In the genomic region with DNA sequence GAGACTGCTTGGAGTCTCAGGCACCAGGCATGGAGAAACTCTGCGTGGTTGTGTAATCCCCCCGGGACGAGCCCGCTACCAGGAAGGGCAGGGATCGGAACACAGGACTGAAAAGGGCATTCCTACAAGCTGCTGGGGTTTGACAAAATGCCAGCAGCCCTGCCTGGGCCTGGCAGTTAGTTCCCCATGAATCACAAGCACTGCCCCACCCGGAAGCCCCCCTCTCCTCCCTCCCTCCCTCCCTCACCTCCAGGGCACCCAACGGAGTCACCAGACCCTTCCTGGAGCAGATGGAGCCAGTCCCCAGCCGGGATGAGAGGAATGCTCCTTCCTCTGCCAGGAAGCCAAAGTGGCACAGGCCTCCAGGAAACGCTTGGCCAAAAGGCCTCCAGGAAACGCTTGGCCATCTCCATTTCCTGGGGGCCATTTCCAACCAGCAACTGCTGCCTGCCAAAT, we compare ENCODE assay signal across 9 mouse cellular contexts. TPM values are rescaled to one million over a fixed set of nuclear protein-coding genes. Genes with fewer than 3 reads are reported as not detected.
DNase-seq lines count a peak whose midpoint lies in the region; ATAC-seq lines count a peak whose summit lies in the region.
"Had no signal": no experiment of that assay in that cellular context is flagged by ENCODE, and none has a peak within 500 bp of the region (broad histone marks: within the 10 kb centered on the region; RNA-seq: fewer than 3 reads in every experiment).

No protein-coding gene starts in this region.

- H3K4me2 ChIP-seq in hindbrain, embryonic 15.5 days, result 0 out of 2 replicates have a peak overlapping the region, but pooled peaks have one; percentile 5
- H3K4me2 ChIP-seq in hindbrain, embryonic 12.5 days (replicated peaks), result no peak overlapping the region
- H3K4me2 ChIP-seq in hindbrain, embryonic 16.5 days (ENCODE audit: low read length), result no peak overlapping the region
- H3K4me2 ChIP-seq in liver, embryonic 13.5 days, result peak overlapping the region; percentile 2; the same call in 1 of the 2 replicates
- H3K4me2 ChIP-seq: midbrain, embryonic 12.5 days had no signal

- H3K4me1 ChIP-seq in hindbrain, embryonic 15.5 days (replicated peaks), result peaks cover 12% of the 10 kb centered on the region
- no peaks in the 10 kb centered on the region for H3K4me1 ChIP-seq in hindbrain, embryonic 12.5 days
- peaks cover 6% of the 10 kb centered on the region; the same call in 1 of the 2 replicates for H3K4me1 ChIP-seq in hindbrain, embryonic 16.5 days (ENCODE audit: control insufficient read depth, insufficient read depth, low read depth, low read length)
- H3K4me1 ChIP-seq in liver, embryonic 13.5 days (replicated peaks), result peaks cover 53% of the 10 kb centered on the region

- peaks cover 2% of the 10 kb centered on the region; the same call in 1 of the 2 replicates for H3K36me3 ChIP-seq in hindbrain, embryonic 15.5 days
- H3K36me3 ChIP-seq in hindbrain, embryonic 12.5 days, result peaks cover 9% of the 10 kb centered on the region; the same call in 1 of the 2 replicates
- H3K36me3 ChIP-seq in hindbrain, embryonic 16.5 days (ENCODE audit: control insufficient read depth, insufficient read depth, low read length), result no peaks in the 10 kb centered on the region
- peaks cover 22% of the 10 kb centered on the region; the same call in 1 of the 2 replicates for H3K36me3 ChIP-seq in liver, embryonic 13.5 days
- H3K36me3 ChIP-seq: midbrain, embryonic 12.5 days had no signal

- WGBS in hindbrain, embryonic 15.5 days, result 51% methylated on average over 10 of the region's 10 CpGs
- 74% methylated on average over 9 of the region's 10 CpGs for WGBS in hindbrain, embryonic 12.5 days
- WGBS in hindbrain, embryonic 16.5 days, result 51% methylated on average over 10 of the region's 10 CpGs
- 41% methylated on average over 10 of the region's 10 CpGs for WGBS in liver, embryonic 13.5 days (ENCODE audit: insufficient replicate concordance)

- DNase-seq in adrenal gland, postnatal 10 days, result peak; percentile 89
- peak; percentile 79 for DNase-seq in gastrocnemius, adult 18-20 months (ENCODE audit: low spot score)
- DNase-seq in liver, embryonic 13.5 days, result no peak
- peak; percentile 88 for DNase-seq in skeletal muscle tissue, adult 2 months (ENCODE audit: low read depth, low spot score)

- no peak overlapping the region for H3K9ac ChIP-seq in hindbrain, embryonic 15.5 days
- H3K9ac ChIP-seq in hindbrain, embryonic 12.5 days, result no peak overlapping the region
- H3K9ac ChIP-seq in hindbrain, embryonic 16.5 days (ENCODE audit: low read depth, low read length), result no peak overlapping the region
- 0 out of 2 replicates have a peak overlapping the region, but pooled peaks have one; percentile 18 for H3K9ac ChIP-seq in liver, embryonic 13.5 days
- H3K9ac ChIP-seq: midbrain, embryonic 12.5 days had no signal

- no peak overlapping the region for H3K4me3 ChIP-seq in hindbrain, embryonic 15.5 days
- no peak overlapping the region for H3K4me3 ChIP-seq in hindbrain, embryonic 12.5 days
- no peak overlapping the region for H3K4me3 ChIP-seq in hindbrain, embryonic 16.5 days (ENCODE audit: low read length)
- no peak overlapping the region for H3K4me3 ChIP-seq in liver, embryonic 13.5 days (replicated peaks)
- H3K4me3 ChIP-seq: midbrain, embryonic 12.5 days had no signal

- no peaks in the 10 kb centered on the region for H3K9me3 ChIP-seq in hindbrain, embryonic 15.5 days
- no peaks in the 10 kb centered on the region for H3K9me3 ChIP-seq in hindbrain, embryonic 12.5 days (replicated peaks)
- H3K9me3 ChIP-seq in hindbrain, embryonic 16.5 days (ENCODE audit: control insufficient read depth, low read length), result no peaks in the 10 kb centered on the region
- H3K9me3 ChIP-seq in liver, embryonic 13.5 days (replicated peaks), result no peaks in the 10 kb centered on the region
- H3K9me3 ChIP-seq: midbrain, embryonic 12.5 days had no signal

- H3K27me3 ChIP-seq in hindbrain, embryonic 15.5 days, result no peaks in the 10 kb centered on the region
- H3K27me3 ChIP-seq in hindbrain, embryonic 12.5 days, result no peaks in the 10 kb centered on the region
- no peaks in the 10 kb centered on the region for H3K27me3 ChIP-seq in hindbrain, embryonic 16.5 days (replicated peaks; ENCODE audit: control insufficient read depth, insufficient read depth, low read length)
- no peaks in the 10 kb centered on the region for H3K27me3 ChIP-seq in liver, embryonic 13.5 days
- H3K27me3 ChIP-seq: midbrain, embryonic 12.5 days had no signal

- peak overlapping the region; percentile 70 for H3K27ac ChIP-seq in hindbrain, embryonic 15.5 days (replicated peaks)
- H3K27ac ChIP-seq in hindbrain, embryonic 12.5 days, result no peak overlapping the region
- no peak overlapping the region for H3K27ac ChIP-seq in hindbrain, embryonic 16.5 days (ENCODE audit: low read depth, low read length)
- peak overlapping the region; percentile 65 for H3K27ac ChIP-seq in liver, embryonic 13.5 days

- ATAC-seq in hindbrain, embryonic 15.5 days (ENCODE audit: low FRiP score, low read depth), result peak; percentile 40; the same call in 1 of the 2 replicates
- ATAC-seq in hindbrain, embryonic 12.5 days (ENCODE audit: low FRiP score), result no peak
- peak; percentile 65 for ATAC-seq in hindbrain, embryonic 16.5 days
- no peak for ATAC-seq in liver, embryonic 13.5 days (ENCODE audit: low read depth)
- ATAC-seq in activated CD4-positive, CD25-positive, alpha-beta regulatory T cell, adult 4 months, result no peak

RNA-seq across cellular contexts. Expression of gene Camkk2, which starts 8.4 kb away (rescaled TPM):
- 62.6 and 73.4 TPM in 2 replicates for polyA plus RNA-seq in hindbrain, embryonic 15.5 days (2015; fragmentation: Nextera tagmentation; extraction: Ambion mirVana)
- 48.7 and 50.4 TPM in 2 replicates for polyA plus RNA-seq in hindbrain, embryonic 12.5 days (2016; fragmentation: Nextera tagmentation; extraction: Ambion mirVana)
- total RNA-seq in adrenal gland, postnatal 10 days (2021), result 10 to 100 TPM; 21.2 to 25.7 TPM
- 1 to 10 TPM; 3.0 to 3.9 TPM for total RNA-seq in gastrocnemius, adult 18-20 months (2021)
- polyA plus RNA-seq in hindbrain, embryonic 16.5 days (2015; fragmentation: Nextera tagmentation; extraction: Ambion mirVana), result 68.1 and 69.3 TPM in 2 replicates
- 9.6 and 11.5 TPM in 2 replicates for polyA plus RNA-seq in liver, embryonic 13.5 days (2015; fragmentation: Nextera tagmentation; extraction: Ambion mirVana)
- polyA plus RNA-seq in activated CD4-positive, CD25-positive, alpha-beta regulatory T cell, adult 4 months (2017; shearing (Covaris generic)), result 1 to 10 TPM; 2.6 to 2.8 TPM

RNA-seq across cellular contexts. Expression of gene Anapc5, which starts 50.3 kb away (rescaled TPM):
- 481 and 508 TPM in 2 replicates for polyA plus RNA-seq in hindbrain, embryonic 15.5 days (2015; fragmentation: Nextera tagmentation; extraction: Ambion mirVana)
- polyA plus RNA-seq in hindbrain, embryonic 12.5 days (2016; fragmentation: Nextera tagmentation; extraction: Ambion mirVana), result 508 and 529 TPM in 2 replicates
- 100 to 1,000 TPM; 178 to 239 TPM for total RNA-seq in adrenal gland, postnatal 10 days (2021)
- total RNA-seq in gastrocnemius, adult 18-20 months (2021), result 100 to 1,000 TPM; 466 to 498 TPM
- 495 and 497 TPM in 2 replicates for polyA plus RNA-seq in hindbrain, embryonic 16.5 days (2015; fragmentation: Nextera tagmentation; extraction: Ambion mirVana)
- polyA plus RNA-seq in liver, embryonic 13.5 days (2015; fragmentation: Nextera tagmentation; extraction: Ambion mirVana), result 258 and 301 TPM in 2 replicates
- polyA plus RNA-seq in activated CD4-positive, CD25-positive, alpha-beta regulatory T cell, adult 4 months (2017; shearing (Covaris generic)), result 10 to 100 TPM; 90.8 to 92.8 TPM

Comparison
In these comparisons a context has a peak if more than half of its experiments do, and no peak if none do; other contexts are left out.
1. ATAC-seq: peak in hindbrain, embryonic 15.5 days (single experiment) and hindbrain, embryonic 16.5 days (single experiment); none in hindbrain, embryonic 12.5 days (single experiment), liver, embryonic 13.5 days (single experiment) and activated CD4-positive, CD25-positive, alpha-beta regulatory T cell, adult 4 months (single experiment).
2. H3K27ac ChIP-seq: peak in hindbrain, embryonic 15.5 days (single experiment) and liver, embryonic 13.5 days (single experiment); none in hindbrain, embryonic 12.5 days (single experiment) and hindbrain, embryonic 16.5 days (single experiment).
3. H3K4me2 ChIP-seq: peak in hindbrain, embryonic 15.5 days (single experiment) and liver, embryonic 13.5 days (single experiment); none in hindbrain, embryonic 12.5 days (single experiment) and hindbrain, embryonic 16.5 days (single experiment).